Comparison of ENCODE assay signal across 19 mouse cellular contexts in the genomic region with DNA sequence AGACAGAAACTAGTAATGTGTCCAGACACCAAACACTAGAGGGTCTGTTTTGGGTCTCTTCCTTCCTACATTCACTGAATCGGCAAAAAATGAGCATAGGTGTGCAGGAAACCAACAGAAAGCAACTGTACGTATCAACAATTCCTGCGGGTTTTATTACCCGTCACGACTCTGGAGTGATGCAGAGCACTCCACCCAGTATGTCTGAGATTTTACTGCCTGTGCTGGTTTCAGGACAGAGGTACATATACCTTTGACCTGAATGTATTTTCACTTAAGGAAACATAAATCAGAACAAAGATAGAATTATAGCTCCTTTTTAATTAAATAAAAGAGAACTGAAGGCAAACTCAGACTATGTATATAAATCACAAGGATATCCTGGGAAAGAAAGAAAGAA.
"Had no signal": no experiment of that assay in that cellular context is flagged by ENCODE, and none has a peak within 500 bp of the region (broad histone marks: within the 10 kb centered on the region; RNA-seq: fewer than 3 reads in every experiment).

No protein-coding gene starts in this region.

- H3K4me3 ChIP-seq: liver, embryonic 15.5 days; lung, embryonic 15.5 days; megakaryocyte, embryonic 14.5 days; midbrain, embryonic 13.5 days; midbrain, embryonic 15.5 days; neural tube, embryonic 13.5 days had no signal

- H3K27ac ChIP-seq: liver, embryonic 15.5 days; lung, embryonic 15.5 days; macrophage; midbrain, embryonic 13.5 days; midbrain, embryonic 15.5 days; neural tube, embryonic 13.5 days had no signal

- H3K36me3 ChIP-seq: liver, embryonic 15.5 days; lung, embryonic 15.5 days; midbrain, embryonic 13.5 days; midbrain, embryonic 15.5 days; neural tube, embryonic 13.5 days had no signal

- H3K27me3 ChIP-seq: liver, embryonic 15.5 days; lung, embryonic 15.5 days; midbrain, embryonic 13.5 days; midbrain, embryonic 15.5 days; neural tube, embryonic 13.5 days had no signal

- DNase-seq: liver, postnatal 0 days; lung, adult 2 months; lung, postnatal 14 days; lung, postnatal 36 days; retina, postnatal 1 day; right cerebral cortex, adult 18-20 months; spleen, adult 18-20 months; thymus, adult 18-20 months; thymus, postnatal 14 days; thymus, postnatal 36 days had no signal

- H3K9me3 ChIP-seq: liver, embryonic 15.5 days; lung, embryonic 15.5 days; megakaryocyte, embryonic 14.5 days; midbrain, embryonic 13.5 days; midbrain, embryonic 15.5 days; neural tube, embryonic 13.5 days had no signal

- H3K4me2 ChIP-seq: liver, embryonic 15.5 days; lung, embryonic 15.5 days; midbrain, embryonic 11.5 days; midbrain, embryonic 13.5 days; midbrain, embryonic 15.5 days; neural tube, embryonic 13.5 days had no signal

- ATAC-seq: liver, postnatal 0 days; lung, postnatal 0 days; midbrain, embryonic 13.5 days had no signal

- H3K9ac ChIP-seq: liver, embryonic 15.5 days; liver, postnatal 0 days; lung, embryonic 15.5 days; midbrain, embryonic 13.5 days; midbrain, embryonic 15.5 days; neural tube, embryonic 13.5 days had no signal

- H3K4me1 ChIP-seq: lung, embryonic 15.5 days had no signal
